Mouse (Mus musculus): Measurements from ENCODE around the gene Jpt1. TPM values are rescaled to one million over a fixed set of nuclear protein-coding genes. Genes with fewer than 3 reads are reported as not detected.

Gene Jpt1
- total RNA-seq (2023), result 171 TPM

GRCm38 (mm10) chr11:115514238-115514663 lies at the start of gene Jpt1:
TSS of gene Jpt1 (minus strand) at chr11:115514387.

GRCm38 (mm10) chr11:115536038-115536681 lies 22.0 kb upstream of the Jpt1 start, which contains the start of gene Sumo2:
TSS of gene Sumo2 (minus strand) at chr11:115536276.

GRCm38 (mm10) chr11:115491356-115492083 lies 22.7 kb downstream of the Jpt1 start, which contains the start of gene Nt5c:
TSS of gene Nt5c (minus strand) at chr11:115491862.

GRCm38 (mm10) chr11:115475025-115475757 lies 39.0 kb downstream of the Jpt1 start, which contains the start of gene Armc7:
TSS of gene Armc7 (plus strand) at chr11:115475667.

GRCm38 (mm10) chr11:115462243-115462891 lies 51.8 kb downstream of the Jpt1 start, which contains the start of gene Slc16a5:
TSS of gene Slc16a5 (plus strand) at chr11:115462474.

Other genes with a start within 250 kb of the Jpt1 start
- gene Grin2c, start 247.1 kb downstream of the Jpt1 start, total RNA-seq (2023), result not detected
- gene Fdxr, start 237.3 kb downstream of the Jpt1 start, total RNA-seq (2023), result 17.1 TPM
- 1.1 TPM for gene Fads6, start 216.7 kb downstream of the Jpt1 start, total RNA-seq (2023)
- gene Otop2, start 207.2 kb downstream of the Jpt1 start, total RNA-seq (2023), result not detected
- gene Ush1g, start 192.3 kb downstream of the Jpt1 start, total RNA-seq (2023), result not detected
- not detected for gene Otop3, start 179.7 kb downstream of the Jpt1 start, total RNA-seq (2023)
- gene Hid1, start 146.6 kb downstream of the Jpt1 start, total RNA-seq (2023), result 28.6 TPM
- 0.82 TPM for gene Cdr2l, start 132.5 kb downstream of the Jpt1 start, total RNA-seq (2023)
- gene Mrpl58, start 110.6 kb downstream of the Jpt1 start, total RNA-seq (2023), result 76.4 TPM
- gene Atp5h, start 94.4 kb downstream of the Jpt1 start, total RNA-seq (2023), result 215 TPM
- gene Kctd2, start 94.3 kb downstream of the Jpt1 start, total RNA-seq (2023), result 52.0 TPM
- gene Trim80, start 73.8 kb downstream of the Jpt1 start, total RNA-seq (2023), result not detected
- gene Slc16a5, start 51.9 kb downstream of the Jpt1 start, total RNA-seq (2023), result 9.4 TPM
- 34.7 TPM for gene Armc7, start 38.7 kb downstream of the Jpt1 start, total RNA-seq (2023)
- gene Nt5c, start 22.5 kb downstream of the Jpt1 start, total RNA-seq (2023), result 111 TPM
- gene Sumo2, start 21.9 kb upstream of the Jpt1 start, total RNA-seq (2023), result 231 TPM
- gene Nup85, start 50.0 kb upstream of the Jpt1 start, total RNA-seq (2023), result 48.4 TPM
- gene Mrps7, start 89.5 kb upstream of the Jpt1 start, total RNA-seq (2023), result 31.5 TPM
- 85.0 TPM for gene Gga3, start 89.7 kb upstream of the Jpt1 start, total RNA-seq (2023)
- gene Mif4gd, start 98.6 kb upstream of the Jpt1 start, total RNA-seq (2023), result 91.1 TPM
- 36.2 TPM for gene Slc25a19, start 113.9 kb upstream of the Jpt1 start, total RNA-seq (2023)
- gene Grb2, start 194.2 kb upstream of the Jpt1 start, total RNA-seq (2023), result 140 TPM

Data from CD4-positive naive resting alpha-beta T cell, adult 76 days (primary cell).